Mouse (Mus musculus) spleen, adult 2 months (tissue): Measurements from ENCODE around the gene Ndc1. TPM values are rescaled to one million over a fixed set of nuclear protein-coding genes. Genes with fewer than 3 reads are reported as not detected.
A peak's percentile ranks its signal among the peaks of the same experiment; 100 is the strongest.

Experiments used
- DNase-seq, 2 experiments: peaks; one replicate each; pipeline versions ENCODE4 v3.0.0 to v3.0.0-alpha.2; 2012 to 2021; ENCODE audit warnings: low spot score in 2 of 2, low read depth in 1 of 2
- H3K27ac ChIP-seq: fragments of 200-500 bp; 2 replicates; pipeline ENCODE4 v1.5.1; 2012; ENCODE audit warnings: low read length, inconsistent platforms; ENCODE audit not compliant: insufficient read depth
- H3K27me3 ChIP-seq: fragments of 200-500 bp; 2 replicates; pipeline ENCODE4 v1.6.1; 2012; ENCODE audit warnings: mild to moderate bottlenecking, moderate library complexity, low read length, inconsistent platforms; ENCODE audit not compliant: control insufficient read depth, insufficient read depth
- H3K36me3 ChIP-seq: fragments of 200-500 bp; 2 replicates; pipeline ENCODE4 v1.6.1; 2012; ENCODE audit warnings: mild to moderate bottlenecking, low read length, inconsistent platforms; ENCODE audit not compliant: control insufficient read depth, insufficient read depth
- H3K4me1 ChIP-seq: fragments of 200-500 bp; 2 replicates; pipeline ENCODE4 v1.6.1; 2011; ENCODE audit warnings: inconsistent platforms; ENCODE audit not compliant: control insufficient read depth, insufficient read depth, insufficient read length
- H3K4me3 ChIP-seq: fragments of 200-500 bp; 2 replicates; pipeline ENCODE4 v1.5.1; 2011; ENCODE audit warnings: mild to moderate bottlenecking, inconsistent platforms; ENCODE audit not compliant: insufficient read depth, insufficient read length; ENCODE audit errors: extremely low read depth
- CTCF ChIP-seq: fragments of 200-500 bp; IDR thresholded peaks from 2 replicates; pipeline ENCODE4 v1.5.1; 2011; ENCODE audit warnings: mild to moderate bottlenecking, inconsistent platforms; ENCODE audit not compliant: insufficient read depth, insufficient read length, insufficient replicate concordance; ENCODE audit errors: extremely low read depth
- POLR2A ChIP-seq: fragments of 200-500 bp; IDR thresholded peaks from 2 replicates; pipeline ENCODE4 v1.6.1; 2011; ENCODE audit warnings: low read depth, low read length, inconsistent platforms
- WGBS: fragments of 180-500 bp; shearing (Covaris S2); methylation state at CpG from one replicate; pipeline ENCODE4 v1.1.7; 2018; 5-methylcytosine and 5-hydroxymethylcytosine counted together
- polyA plus RNA-seq: library from polyadenylated mRNA; depleted of rRNA; stranded (reverse); fragments of >200 nt; gene quantifications from 2 replicates; pipeline ENCODE4 v1.2.3, GENCODE M21; 2012; rRNA removed

Gene Ndc1
- 10.6 and 15.9 TPM in 2 replicates for polyA plus RNA-seq

DNA sequence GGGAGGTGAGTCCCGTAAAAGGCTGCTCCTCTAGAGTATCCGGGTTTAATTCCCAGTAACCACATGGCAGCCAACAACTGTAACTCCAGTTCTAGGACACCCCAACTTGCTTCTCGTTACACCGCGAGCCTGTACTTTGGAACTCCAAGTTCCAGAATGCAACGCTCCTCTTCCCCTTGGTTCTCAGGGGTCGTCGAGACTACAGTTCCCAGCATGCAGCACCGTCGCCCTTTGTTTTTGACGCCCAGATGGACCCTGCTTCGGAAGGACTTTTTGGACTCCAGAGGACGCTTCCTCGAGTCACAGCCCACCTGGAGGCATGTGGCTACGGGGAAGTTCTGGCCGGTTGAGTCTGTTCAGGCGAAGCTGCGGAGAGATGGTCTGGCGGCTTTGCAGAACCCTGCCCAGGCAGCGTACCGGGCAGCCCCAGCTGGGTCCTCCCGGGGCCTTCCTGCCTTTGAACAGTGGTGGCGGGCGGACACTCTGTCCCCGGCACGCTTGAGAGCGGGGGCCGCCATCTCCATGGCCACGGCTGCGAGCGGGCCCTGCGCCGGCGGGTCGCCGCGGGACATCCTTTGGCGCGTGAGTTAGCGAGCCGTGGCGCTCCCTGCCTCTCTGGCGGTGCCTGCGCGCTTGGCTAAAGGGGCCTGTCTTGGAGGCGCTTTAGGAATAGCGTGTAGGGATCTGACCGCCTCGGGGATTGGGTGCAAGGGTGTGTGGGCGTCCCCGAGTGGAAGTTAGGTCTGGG, at the start of gene Ndc1:
TSS of gene Ndc1 (plus strand) at position 218 of the 748 bp plus-strand sequence.
- DNase-seq = peak; percentile 79 to 81
- Histone ChIP-seq H3K36me3 (peaks cover 3% of the 10 kb centered on the region; the same call in 1 of the 2 replicates), H3K4me1 (peaks cover 3% of the 10 kb centered on the region; the same call in 1 of the 2 replicates), H3K27me3 (no peaks in the 10 kb centered on the region), H3K4me3 (peak within 1 kb of the TSS; percentile 93), H3K27ac (peak within 1 kb of the TSS; percentile 94)
- under 1% methylated on average over 51 of the region's 51 CpGs for WGBS
- no peak for TF ChIP-seq POLR2A
- TF ChIP-seq CTCF = no peak

DNA sequence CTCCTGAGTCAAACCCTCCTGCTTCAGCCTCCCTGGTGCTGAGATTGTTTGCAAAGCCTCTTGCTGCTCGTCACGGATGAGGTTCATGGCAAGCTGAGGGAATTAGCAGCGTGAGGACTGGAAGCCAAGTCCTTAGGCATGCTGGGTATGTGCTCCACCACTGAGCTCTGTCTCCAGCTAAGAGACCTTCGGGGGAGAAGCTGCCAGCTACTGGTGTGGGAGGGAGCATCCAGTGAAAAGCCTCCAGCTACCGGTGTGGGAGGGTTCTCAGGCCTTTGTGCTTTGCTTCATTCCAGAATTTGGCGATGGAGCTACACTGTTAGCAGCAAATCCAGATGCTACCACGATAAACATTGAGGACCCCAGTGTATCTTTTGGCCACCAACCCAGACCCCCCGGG, 48.9 kb upstream of the Ndc1 start:
- 91% methylated on average over 8 of the region's 8 CpGs for WGBS

DNA sequence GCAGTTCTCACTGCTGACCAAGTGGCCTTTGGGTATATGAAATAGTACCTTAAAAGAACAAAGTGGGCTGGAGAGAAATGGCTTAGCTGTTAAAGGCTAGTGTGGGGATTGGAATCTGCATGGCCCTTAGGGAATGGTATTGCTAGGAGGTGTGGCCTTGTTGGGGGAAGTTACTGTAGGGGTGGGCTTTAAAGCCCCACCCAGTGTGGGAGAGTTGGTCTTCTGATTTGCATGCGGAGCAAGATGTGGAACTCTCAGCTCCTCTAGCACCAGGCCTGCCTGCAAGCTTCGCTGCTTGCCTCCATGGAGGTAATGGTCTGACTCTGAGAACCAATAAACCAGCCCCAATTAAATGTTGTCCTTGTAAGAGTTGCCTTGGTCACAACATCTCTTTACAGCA, 46.5 kb upstream of the Ndc1 start:
- 0 out of 2 replicates have a peak, but pooled peaks cover 4% of the 10 kb centered on the region for H3K4me1 ChIP-seq
- no peaks in the 10 kb centered on the region for H3K27me3 ChIP-seq
- peak; percentile 8 to 44 for DNase-seq
- H3K27ac ChIP-seq = no peak overlapping the region; the same call in 1 of the 2 replicates
- 60% methylated on average over 2 of the region's 2 CpGs for WGBS
- H3K4me3 ChIP-seq = no peak overlapping the region
- H3K36me3 ChIP-seq = peaks cover 44% of the 10 kb centered on the region
- TF ChIP-seq CTCF (no peak), POLR2A (no peak)

More for the DNA sequence above, 48.9 kb upstream of the Ndc1 start:
- no peak for DNase-seq
- Histone ChIP-seq H3K4me1 (peaks cover 11% of the 10 kb centered on the region; the same call in 1 of the 2 replicates), H3K27ac (no peak overlapping the region), H3K27me3 (no peaks in the 10 kb centered on the region), H3K4me3 (no peak overlapping the region), H3K36me3 (peaks cover 32% of the 10 kb centered on the region)
- TF ChIP-seq POLR2A (no peak), CTCF (no peak)

DNA sequence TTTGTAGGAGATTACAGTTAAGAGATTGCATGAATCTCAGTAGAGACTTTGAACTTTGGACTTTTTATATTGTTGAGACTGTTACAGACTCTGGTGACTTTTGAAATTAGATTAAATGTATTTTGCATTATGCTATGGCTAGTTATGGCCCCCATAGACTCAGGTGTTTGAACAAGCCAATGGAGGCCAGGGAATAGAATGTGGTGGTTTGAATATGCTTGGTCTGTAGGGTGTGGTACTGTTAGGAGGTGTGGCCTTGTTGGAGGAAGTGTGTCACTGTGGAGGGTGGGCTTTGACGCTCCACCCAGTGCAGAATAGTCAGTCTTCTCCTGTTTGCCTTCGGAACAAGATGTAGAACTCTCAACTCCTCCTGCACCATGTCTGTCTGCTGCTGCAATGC, 44.5 kb upstream of the Ndc1 start:
- Histone ChIP-seq H3K4me1 (0 out of 2 replicates have a peak, but pooled peaks cover 4% of the 10 kb centered on the region), H3K36me3 (peaks cover 41% of the 10 kb centered on the region)
- 89% methylated on average over 2 of the region's 2 CpGs for WGBS

DNA sequence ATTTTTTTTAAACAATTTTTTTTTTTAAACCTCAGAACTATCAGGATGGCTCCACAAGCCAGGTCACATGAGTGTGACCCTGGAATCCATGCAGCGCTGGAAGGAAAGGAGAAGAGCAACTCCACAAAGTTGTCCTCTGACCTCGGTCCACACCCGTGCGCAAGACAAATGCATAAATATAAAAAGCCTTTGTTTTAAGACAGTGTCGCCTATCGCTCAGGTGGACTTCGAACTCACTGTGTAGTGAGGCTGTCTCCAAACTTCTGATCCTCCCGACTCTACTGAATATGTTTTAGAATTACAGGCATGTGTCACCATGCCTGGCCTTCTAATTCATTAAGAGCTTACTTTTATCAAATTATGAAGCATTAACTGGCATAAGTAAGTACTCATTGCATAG, 39.1 kb upstream of the Ndc1 start:
- Histone ChIP-seq H3K27ac (no peak overlapping the region), H3K27me3 (no peaks in the 10 kb centered on the region), H3K4me3 (no peak overlapping the region), H3K4me1 (no peaks in the 10 kb centered on the region), H3K36me3 (peaks cover 21% of the 10 kb centered on the region)
- no peak for DNase-seq
- TF ChIP-seq POLR2A (no peak), CTCF (no peak)
- 95% methylated on average over 8 of the region's 8 CpGs for WGBS

More for the DNA sequence above, 44.5 kb upstream of the Ndc1 start:
- Histone ChIP-seq H3K27ac (no peak overlapping the region), H3K4me3 (no peak overlapping the region), H3K27me3 (no peaks in the 10 kb centered on the region)
- no peak for TF ChIP-seq CTCF
- no peak for TF ChIP-seq POLR2A
- no peak for DNase-seq

DNA sequence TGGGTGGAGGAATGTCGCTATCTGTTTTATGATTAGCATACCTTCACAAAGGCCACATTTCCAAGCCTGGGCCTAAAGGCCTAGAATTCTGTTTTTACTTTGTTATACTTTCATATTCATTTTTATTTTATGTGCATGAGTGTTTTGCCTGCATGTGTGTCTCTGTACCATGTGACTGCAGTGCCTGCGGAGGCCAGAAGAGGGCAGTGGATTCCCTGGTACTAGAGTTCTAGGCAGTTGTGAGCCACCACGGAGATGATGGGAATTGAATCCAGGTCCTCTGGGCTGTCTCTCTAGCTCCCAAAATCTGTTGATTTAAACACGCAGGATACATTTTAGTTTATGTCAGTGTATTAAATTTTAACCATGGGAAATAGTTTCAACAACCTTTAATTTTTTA, 34.1 kb upstream of the Ndc1 start:
- Histone ChIP-seq H3K36me3 (peaks cover 6% of the 10 kb centered on the region), H3K27me3 (no peaks in the 10 kb centered on the region), H3K27ac (no peak overlapping the region), H3K4me3 (no peak overlapping the region), H3K4me1 (no peaks in the 10 kb centered on the region)
- TF ChIP-seq POLR2A (no peak), CTCF (no peak)
- DNase-seq = no peak
- 95% methylated on average over 4 of the region's 4 CpGs for WGBS

DNA sequence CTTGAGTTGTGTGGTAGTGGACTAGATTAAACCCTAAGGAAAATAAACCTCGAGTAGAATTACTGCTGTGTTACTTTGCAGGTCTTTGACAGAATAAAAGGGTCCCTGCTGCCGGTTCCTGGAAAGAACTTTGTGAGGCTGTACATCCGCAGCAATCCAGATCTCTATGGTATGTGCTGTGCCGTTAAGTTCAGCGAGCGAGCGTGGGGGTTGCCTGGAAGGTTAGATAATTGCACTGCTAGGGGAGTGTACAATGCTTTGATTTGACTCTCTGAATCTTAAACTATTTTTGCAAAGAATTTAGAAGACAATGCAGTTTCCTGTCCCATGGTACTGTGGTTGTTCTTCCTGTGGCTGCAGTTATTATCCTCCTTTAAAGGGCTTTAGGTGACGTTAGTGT, 31.2 kb upstream of the Ndc1 start:
- no peaks in the 10 kb centered on the region for H3K4me1 ChIP-seq
- no peak overlapping the region for H3K4me3 ChIP-seq
- no peak for DNase-seq
- H3K36me3 ChIP-seq = peaks cover 2% of the 10 kb centered on the region
- no peak overlapping the region for H3K27ac ChIP-seq
- H3K27me3 ChIP-seq = no peaks in the 10 kb centered on the region
- 87% methylated on average over 8 of the region's 8 CpGs for WGBS
- no peak for TF ChIP-seq CTCF
- TF ChIP-seq POLR2A = no peak
